10 mouse cellular contexts compared by ENCODE assay signal in the genomic region with DNA sequence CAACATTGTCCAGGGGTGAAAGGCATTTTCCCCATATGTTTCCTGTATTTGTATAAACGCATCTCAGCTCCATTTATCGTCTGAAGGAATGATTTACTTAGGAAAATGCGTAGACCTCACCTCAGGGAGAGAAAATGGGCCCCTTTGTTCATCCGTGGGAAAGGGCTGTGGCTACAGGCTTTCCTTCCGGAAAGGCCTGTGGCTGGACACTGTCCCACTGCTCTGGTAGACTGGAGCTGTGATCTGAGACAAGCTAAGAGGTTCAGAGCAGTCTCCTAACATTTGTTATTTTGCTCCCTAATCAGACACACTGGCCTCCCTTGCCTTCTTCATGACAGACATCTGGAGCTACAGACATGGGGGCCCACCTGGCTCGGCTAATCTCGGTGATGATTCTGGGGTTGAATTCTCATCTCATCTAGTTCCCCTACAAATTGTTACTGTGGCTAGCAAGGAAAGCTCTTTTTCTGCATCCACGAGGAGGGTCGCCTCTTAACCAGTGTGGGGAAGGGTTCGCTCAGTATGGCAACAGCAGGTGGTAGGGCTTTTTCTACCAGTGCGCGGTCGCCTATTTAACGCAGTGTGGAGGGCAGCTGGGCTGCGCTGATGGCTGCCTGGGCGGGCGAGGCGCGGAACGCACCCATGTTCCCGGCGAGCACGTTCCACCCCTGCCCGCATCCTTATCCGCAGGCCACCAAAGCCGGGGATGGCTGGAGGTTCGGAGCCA. TPM values are rescaled to one million over a fixed set of nuclear protein-coding genes. Genes with fewer than 3 reads are reported as not detected.
DNase-seq lines count a peak whose midpoint lies in the region; ATAC-seq lines count a peak whose summit lies in the region.
"Not testable (repeated sequence)": the region's sequence is repeated elsewhere in the genome, so short reads cannot be mapped to it uniquely, and the experiment has no call there.
"Had no signal": no experiment of that assay in that cellular context is flagged by ENCODE, and none has a peak within 500 bp of the region (broad histone marks: within the 10 kb centered on the region; RNA-seq: fewer than 3 reads in every experiment).

No protein-coding gene starts in this region.

- not testable (repeated sequence) for H3K9ac ChIP-seq in forebrain, embryonic 12.5 days; hindbrain, embryonic 15.5 days; lung, embryonic 15.5 days; midbrain, embryonic 15.5 days; stomach, embryonic 14.5 days (replicated peaks; ENCODE audit: low read depth, low read length)
- H3K9ac ChIP-seq in heart, embryonic 12.5 days: peak overlapping the region; percentile 62; the same call in 1 of the 2 replicates

- peak overlapping the region; percentile 44 for H3K4me3 ChIP-seq in forebrain, embryonic 12.5 days (replicated peaks)
- H3K4me3 ChIP-seq in heart, embryonic 12.5 days: peak overlapping the region; percentile 52
- peak overlapping the region; percentile 38 for H3K4me3 ChIP-seq in hindbrain, embryonic 15.5 days
- H3K4me3 ChIP-seq in limb, embryonic 10.5 days: peak overlapping the region; percentile 48
- H3K4me3 ChIP-seq in lung, embryonic 15.5 days: peak overlapping the region; percentile 37
- H3K4me3 ChIP-seq in midbrain, embryonic 15.5 days: peak overlapping the region; percentile 39
- peak overlapping the region; percentile 29; the same call in 1 of the 2 replicates for H3K4me3 ChIP-seq in stomach, embryonic 14.5 days (ENCODE audit: low read depth, low read length)

- H3K4me1 ChIP-seq in forebrain, embryonic 12.5 days: peaks cover 10% of the 10 kb centered on the region
- peaks cover 12% of the 10 kb centered on the region; the same call in 1 of the 2 replicates for H3K4me1 ChIP-seq in heart, embryonic 12.5 days (replicated peaks)
- not testable (repeated sequence) for H3K4me1 ChIP-seq in hindbrain, embryonic 15.5 days (replicated peaks); lung, embryonic 15.5 days; midbrain, embryonic 15.5 days; stomach, embryonic 14.5 days (ENCODE audit: control insufficient read depth, insufficient read depth, low read length)
- H3K4me1 ChIP-seq in limb, embryonic 10.5 days: peaks cover 28% of the 10 kb centered on the region

- 24% methylated on average over 26 of the region's 27 CpGs for WGBS in forebrain, embryonic 12.5 days
- 19% methylated on average over 25 of the region's 27 CpGs for WGBS in heart, embryonic 12.5 days
- 23% methylated on average over 25 of the region's 27 CpGs for WGBS in hindbrain, embryonic 15.5 days
- WGBS in limb, embryonic 10.5 days: 20% methylated on average over 27 of the region's 27 CpGs
- WGBS in lung, embryonic 15.5 days: 16% methylated on average over 27 of the region's 27 CpGs
- WGBS in midbrain, embryonic 15.5 days: 21% methylated on average over 26 of the region's 27 CpGs
- 22% methylated on average over 23 of the region's 27 CpGs for WGBS in stomach, embryonic 14.5 days

- not testable (repeated sequence) for H3K27ac ChIP-seq in forebrain, embryonic 12.5 days; heart, embryonic 12.5 days (ENCODE audit: poor library complexity, severe bottlenecking); hindbrain, embryonic 15.5 days (replicated peaks); limb, embryonic 10.5 days; lung, embryonic 15.5 days; midbrain, embryonic 15.5 days; stomach, embryonic 14.5 days (ENCODE audit: low read length)

- H3K36me3 ChIP-seq in forebrain, embryonic 12.5 days (replicated peaks); heart, embryonic 12.5 days; hindbrain, embryonic 15.5 days; limb, embryonic 10.5 days; lung, embryonic 15.5 days; midbrain, embryonic 15.5 days (replicated peaks); stomach, embryonic 14.5 days (ENCODE audit: control insufficient read depth, insufficient read depth, low read length): not testable (repeated sequence)

- H3K27me3 ChIP-seq in forebrain, embryonic 12.5 days: peaks cover 39% of the 10 kb centered on the region
- H3K27me3 ChIP-seq in heart, embryonic 12.5 days (replicated peaks): peaks cover 58% of the 10 kb centered on the region
- H3K27me3 ChIP-seq in hindbrain, embryonic 15.5 days; midbrain, embryonic 15.5 days (replicated peaks); stomach, embryonic 14.5 days (ENCODE audit: control insufficient read depth, insufficient read depth, low read length): not testable (repeated sequence)
- peaks cover 59% of the 10 kb centered on the region for H3K27me3 ChIP-seq in limb, embryonic 10.5 days (ENCODE audit: low read depth, poor library complexity, severe bottlenecking)
- H3K27me3 ChIP-seq in lung, embryonic 15.5 days: peaks cover 28% of the 10 kb centered on the region

- peak; percentile 38 for DNase-seq in embryo, embryonic 10 days (ENCODE audit: low spot score)
- DNase-seq in limb, embryonic 10.5 days (ENCODE audit: low spot score): not testable (repeated sequence)

- peak overlapping the region; percentile 81 for H3K4me2 ChIP-seq in forebrain, embryonic 12.5 days
- peak overlapping the region; percentile 96 for H3K4me2 ChIP-seq in heart, embryonic 12.5 days
- H3K4me2 ChIP-seq in hindbrain, embryonic 15.5 days: peak overlapping the region; percentile 68
- H3K4me2 ChIP-seq in lung, embryonic 15.5 days: peak overlapping the region; percentile 76
- H3K4me2 ChIP-seq in midbrain, embryonic 15.5 days: peak overlapping the region; percentile 65
- peak overlapping the region; percentile 56 for H3K4me2 ChIP-seq in stomach, embryonic 14.5 days (replicated peaks; ENCODE audit: low read depth, low read length)

- not testable (repeated sequence) for H3K9me3 ChIP-seq in forebrain, embryonic 12.5 days; heart, embryonic 12.5 days (replicated peaks); hindbrain, embryonic 15.5 days; limb, embryonic 10.5 days (replicated peaks); lung, embryonic 15.5 days; midbrain, embryonic 15.5 days; stomach, embryonic 14.5 days (ENCODE audit: control insufficient read depth, low read depth, low read length)

- peak; percentile 70 for ATAC-seq in forebrain, embryonic 12.5 days (ENCODE audit: low FRiP score)
- not testable (repeated sequence) for ATAC-seq in heart, embryonic 12.5 days (ENCODE audit: insufficient number of reproducible peaks, low FRiP score); stomach, embryonic 14.5 days (ENCODE audit: insufficient number of reproducible peaks, insufficient read depth, low FRiP score, low read depth)
- ATAC-seq in hindbrain, embryonic 15.5 days (ENCODE audit: low FRiP score, low read depth): peak; percentile 65
- ATAC-seq in lung, embryonic 15.5 days (ENCODE audit: borderline replicate concordance, extremely low read depth, low FRiP score, low TSS enrichment): peak; percentile 46
- peak; percentile 70 for ATAC-seq in midbrain, embryonic 15.5 days (replicated peaks)

RNA-seq across cellular contexts. Expression of a gene that starts 6.4 kb away (rescaled TPM):
- polyA plus RNA-seq in forebrain, embryonic 12.5 days (2016; fragmentation: Nextera tagmentation; extraction: Ambion mirVana): 12.7 and 25.0 TPM in 2 replicates
- polyA plus RNA-seq in heart, embryonic 12.5 days (2016; fragmentation: Nextera tagmentation; extraction: Ambion mirVana): 0.41 and 0.50 TPM in 2 replicates
- polyA plus RNA-seq in hindbrain, embryonic 15.5 days (2015; fragmentation: Nextera tagmentation; extraction: Ambion mirVana): 29.3 and 36.2 TPM in 2 replicates
- polyA plus RNA-seq in limb, embryonic 10.5 days (2016; fragmentation: Nextera tagmentation; extraction: Ambion mirVana): 0.13 and 0.79 TPM in 2 replicates
- polyA plus RNA-seq in lung, embryonic 15.5 days (2015; fragmentation: Nextera tagmentation; extraction: Ambion mirVana): 1.0 and 1.1 TPM in 2 replicates
- 25.1 and 28.6 TPM in 2 replicates for polyA plus RNA-seq in midbrain, embryonic 15.5 days (2015; fragmentation: Nextera tagmentation; extraction: Ambion mirVana)
- polyA plus RNA-seq in stomach, embryonic 14.5 days (2014; fragmentation: Nextera tagmentation; extraction: Ambion mirVana): 14.2 and 14.4 TPM in 2 replicates
- polyA plus RNA-seq: C2C12 had no signal

RNA-seq across cellular contexts. Expression of a gene that starts 38.5 kb away (rescaled TPM):
- polyA plus RNA-seq in forebrain, embryonic 12.5 days (2016; fragmentation: Nextera tagmentation; extraction: Ambion mirVana): not detected in 2 replicates
- polyA plus RNA-seq in heart, embryonic 12.5 days (2016; fragmentation: Nextera tagmentation; extraction: Ambion mirVana): not detected in 2 replicates
- polyA plus RNA-seq in hindbrain, embryonic 15.5 days (2015; fragmentation: Nextera tagmentation; extraction: Ambion mirVana): not detected in 2 replicates
- polyA plus RNA-seq in limb, embryonic 10.5 days (2016; fragmentation: Nextera tagmentation; extraction: Ambion mirVana): not detected in 2 replicates
- not detected in 2 replicates for polyA plus RNA-seq in lung, embryonic 15.5 days (2015; fragmentation: Nextera tagmentation; extraction: Ambion mirVana)
- polyA plus RNA-seq in midbrain, embryonic 15.5 days (2015; fragmentation: Nextera tagmentation; extraction: Ambion mirVana): not detected in 2 replicates
- not detected in 2 replicates for polyA plus RNA-seq in stomach, embryonic 14.5 days (2014; fragmentation: Nextera tagmentation; extraction: Ambion mirVana)
- polyA plus RNA-seq: C2C12; testis, adult 2 months had no signal
